Mouse (Mus musculus) MEL (cell line): ENCODE measurements at regions not wholly inside any gene's neighbourhood (a gene's known extent, or its start where the extent isn't known, plus 50 kb on each side); places are given as distances from the start of the nearest gene placed in this dataset.

Experiments
- EP300 ChIP-seq, 2 experiments: IDR thresholded peaks; 2 replicates each; pipeline ENCODE4 v1.6.1; 2011; ENCODE audit warnings: improper control_type of control experiment in 2 of 2, low read length in 2 of 2, low read depth in 1 of 2, mild to moderate bottlenecking in 1 of 2
- POLR2A ChIP-seq, 2 experiments: IDR thresholded peaks; 2 replicates each; pipeline ENCODE4 v1.6.1; 2011 to 2012; ENCODE audit warnings: low read length in 2 of 2, mild to moderate bottlenecking in 2 of 2, control low read depth in 1 of 2, improper control_type of control experiment in 1 of 2, low read depth in 1 of 2, moderate library complexity in 1 of 2; ENCODE audit not compliant: control insufficient read depth in 1 of 2, insufficient read depth in 1 of 2, poor library complexity in 1 of 2
- RAD21 ChIP-seq: IDR thresholded peaks from 2 replicates; pipeline ENCODE4 v1.6.1; 2011; ENCODE audit warnings: mild to moderate bottlenecking, low read depth, low read length, improper control_type of control experiment

- TF ChIP-seq EP300 (IDR thresholded peaks at IDR 0.05; ENCODE audit: low read depth in 1 of 2, low read length in 2 of 2) (no peak), POLR2A (IDR thresholded peaks at IDR 0.05; ENCODE audit: control insufficient read depth in 1 of 2, insufficient read depth in 1 of 2, low read depth in 1 of 2, low read length in 2 of 2, poor library complexity in 1 of 2) (no peak), RAD21 (no peak)
Observed at GRCm38 (mm10) chr13:102579638-102580037, 113.7 kb upstream of the Cd180 start.
